Mouse (Mus musculus): ENCODE measurements around the gene Ly6g6d.
"Not testable (repeated sequence)": the region's sequence is repeated elsewhere in the genome, so short reads cannot be mapped to it uniquely, and the experiment has no call there.

Ly6g6d gene

DNA sequence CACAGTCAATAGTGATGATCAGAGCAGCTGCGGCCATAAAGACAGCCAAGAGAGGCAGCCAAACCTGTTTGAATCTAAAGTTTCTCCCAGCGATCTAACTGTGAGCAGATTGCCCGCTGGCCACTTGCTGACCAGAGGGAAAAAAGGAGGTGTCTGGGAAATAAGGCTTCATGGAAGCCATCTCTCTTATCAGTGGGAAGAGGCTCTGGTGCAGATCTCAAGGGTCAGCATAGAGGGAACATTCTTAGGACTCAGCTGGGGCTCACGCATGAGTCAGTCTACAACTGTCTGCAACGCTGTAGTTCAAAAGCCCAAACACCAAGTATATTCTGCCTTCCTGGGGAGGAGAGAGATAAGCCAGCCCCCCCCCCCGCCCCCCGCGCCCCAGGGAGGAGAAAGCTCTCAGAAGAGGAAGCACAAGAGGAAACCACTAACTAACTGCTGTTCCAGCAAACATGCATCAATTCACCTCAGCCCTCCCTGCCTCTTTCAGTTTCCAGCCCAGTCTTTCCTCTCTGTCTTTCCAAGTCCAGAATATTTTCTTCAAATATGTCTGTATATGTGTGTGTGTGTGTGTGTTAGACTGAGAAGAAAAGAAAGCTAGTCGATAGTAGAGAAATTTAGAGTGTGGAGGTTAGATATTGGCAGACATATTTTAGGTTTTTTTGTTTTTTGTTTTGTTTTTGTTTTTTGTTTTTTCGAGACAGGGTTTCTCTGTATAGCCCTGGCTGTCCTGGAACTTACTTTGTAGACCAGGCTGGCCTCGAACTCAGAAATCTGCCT, 29.5 kb downstream of the Ly6g6d start:
- DNase-seq (ENCODE audit: low spot score): no peak

DNA sequence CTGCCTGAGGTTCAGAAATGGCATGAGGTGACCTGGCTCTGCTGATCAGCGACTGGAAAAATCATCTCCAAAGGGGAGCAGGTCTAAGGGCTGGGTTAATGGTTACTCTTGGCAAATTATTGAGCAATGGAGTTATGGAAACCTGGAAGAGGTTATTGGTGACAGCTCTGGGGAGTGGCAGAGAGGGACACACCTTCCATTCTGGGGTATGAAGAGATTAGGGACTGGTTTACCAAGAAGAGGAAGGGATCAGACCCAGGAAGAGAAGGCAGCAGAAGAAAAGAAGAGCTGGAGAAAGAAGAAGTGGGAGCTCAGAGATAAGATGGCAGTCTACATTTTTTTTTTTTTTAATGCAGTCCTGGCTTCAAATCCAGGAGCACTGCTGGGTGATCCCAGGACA, 30.2 kb downstream of the Ly6g6d start:
- no peak for DNase-seq (ENCODE audit: low spot score)

DNA sequence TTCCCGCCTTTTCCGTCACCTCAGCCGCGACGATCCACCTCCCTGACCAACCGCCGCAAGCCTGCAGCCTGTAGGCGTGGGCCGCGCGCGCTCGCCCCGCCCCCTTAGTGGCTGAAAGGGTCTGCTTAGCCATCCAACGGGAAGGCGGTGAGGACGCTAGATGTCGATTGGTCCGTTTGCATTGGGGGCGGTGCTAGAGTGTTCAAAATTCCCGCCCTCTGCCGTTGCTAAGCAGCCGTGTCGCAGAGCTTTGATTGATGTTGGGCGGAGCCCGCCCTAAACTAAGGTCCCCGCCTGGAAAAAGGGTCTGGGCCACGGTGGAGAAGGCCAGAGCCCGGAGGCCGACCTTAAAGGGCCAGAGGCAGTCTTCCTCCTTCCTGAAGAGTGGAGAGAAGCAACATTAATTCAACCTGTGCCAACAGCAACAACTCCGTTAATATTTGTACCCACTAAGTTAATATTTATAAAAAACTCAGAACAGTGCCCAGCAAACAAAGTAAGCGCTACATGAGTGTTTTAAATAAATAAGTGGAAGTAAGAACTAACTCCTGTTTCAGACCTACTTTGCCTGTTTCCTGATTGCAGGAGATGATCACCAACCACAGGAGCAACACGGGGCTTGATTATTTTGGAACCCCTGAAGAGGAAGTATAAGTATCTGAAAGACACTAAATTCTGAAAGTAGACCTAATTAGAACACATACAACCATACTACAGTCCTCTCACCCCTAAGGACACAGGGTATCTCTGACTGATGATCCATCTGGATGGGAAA, 31.0 kb downstream of the Ly6g6d start, which contains the start of gene Msh5:
Msh5 (minus strand) TSS at position 65 of the 775 bp plus-strand sequence.
- DNase-seq (ENCODE audit: low spot score): peak; percentile 95

DNA sequence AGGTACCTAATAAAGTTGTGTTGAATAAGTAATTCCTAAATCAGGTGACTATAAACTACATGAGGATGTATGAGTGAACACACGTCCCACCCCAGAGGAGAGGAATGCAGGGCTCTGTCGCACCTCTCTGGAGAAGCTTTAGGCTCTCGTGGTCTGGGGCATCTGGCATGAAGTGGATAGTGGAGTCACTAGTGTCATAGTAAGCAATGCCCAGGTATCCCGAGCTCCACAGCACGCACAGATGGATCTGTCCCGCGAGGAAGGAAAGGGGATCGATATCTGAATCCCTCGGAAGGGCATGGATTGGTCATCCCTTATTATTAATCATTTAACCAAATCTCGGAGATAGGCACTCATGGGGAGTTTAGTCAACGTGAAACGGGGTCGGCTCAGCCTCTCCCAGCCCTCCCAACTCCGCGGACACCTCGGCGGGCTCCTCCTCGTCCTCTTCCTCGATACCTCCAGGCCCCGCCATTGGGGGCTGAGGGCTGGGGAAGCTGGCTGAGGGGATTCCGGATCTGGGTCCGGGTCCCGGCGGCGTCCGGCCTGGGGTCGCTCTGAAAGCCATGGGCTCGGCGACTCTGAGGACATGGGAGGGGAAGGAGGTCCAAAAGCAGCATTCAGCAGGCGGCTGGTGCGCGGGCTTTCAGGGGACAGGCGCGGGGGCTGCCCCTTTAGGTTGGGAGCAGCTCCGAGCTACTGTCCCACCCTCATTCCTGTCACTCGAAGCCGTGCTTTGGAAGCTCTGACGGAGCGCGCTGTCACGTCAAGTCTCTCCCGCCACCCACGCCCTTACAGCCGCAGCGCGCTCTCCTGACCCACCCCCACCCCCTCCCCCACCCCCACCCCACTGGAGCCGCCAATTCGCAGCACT, 31.8 kb downstream of the Ly6g6d start:
- no peak for DNase-seq (ENCODE audit: low spot score)

DNA sequence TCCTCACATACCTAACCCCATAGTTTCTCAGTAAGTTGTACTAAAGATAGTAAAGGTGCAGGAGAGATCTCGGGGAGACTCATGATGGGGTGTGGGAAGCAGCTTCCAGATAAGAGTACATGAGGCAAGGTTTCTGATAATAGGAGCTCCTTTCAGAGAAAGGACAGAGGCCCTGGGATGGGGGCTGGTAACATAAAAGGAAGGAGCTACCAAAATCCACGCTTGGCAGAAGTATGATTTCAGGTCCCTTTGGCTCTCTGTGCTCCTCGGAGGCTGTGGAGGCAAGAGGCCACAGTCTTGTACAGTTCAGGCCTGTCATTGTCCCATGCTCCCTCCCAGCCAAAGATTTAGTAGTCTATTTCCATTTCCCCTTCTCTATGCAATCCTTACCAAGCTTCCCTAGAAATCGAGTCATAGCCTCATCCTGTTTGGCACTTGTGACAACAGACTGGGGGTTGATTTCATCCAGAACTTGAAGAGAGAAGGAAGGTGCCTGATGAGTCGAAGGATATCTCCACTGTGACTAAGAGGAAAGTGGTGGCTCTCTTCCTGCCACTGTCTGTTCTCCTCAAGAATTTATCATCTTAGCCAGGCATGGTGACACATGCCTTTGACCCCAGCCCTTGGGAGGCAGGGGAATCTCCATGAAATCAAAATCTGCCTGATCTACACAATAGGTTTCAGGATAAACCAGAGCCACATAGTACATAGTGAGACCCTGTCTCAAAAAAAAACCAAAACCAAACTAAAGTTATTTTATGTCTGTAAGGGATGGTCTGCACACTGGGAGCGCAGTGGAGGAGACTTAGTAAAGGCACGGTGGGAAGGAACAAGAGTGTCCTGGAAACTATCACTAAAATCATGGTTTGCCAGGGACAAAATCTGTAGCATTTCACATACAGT, 32.7 kb downstream of the Ly6g6d start:
- no peak for DNase-seq (ENCODE audit: low spot score)

DNA sequence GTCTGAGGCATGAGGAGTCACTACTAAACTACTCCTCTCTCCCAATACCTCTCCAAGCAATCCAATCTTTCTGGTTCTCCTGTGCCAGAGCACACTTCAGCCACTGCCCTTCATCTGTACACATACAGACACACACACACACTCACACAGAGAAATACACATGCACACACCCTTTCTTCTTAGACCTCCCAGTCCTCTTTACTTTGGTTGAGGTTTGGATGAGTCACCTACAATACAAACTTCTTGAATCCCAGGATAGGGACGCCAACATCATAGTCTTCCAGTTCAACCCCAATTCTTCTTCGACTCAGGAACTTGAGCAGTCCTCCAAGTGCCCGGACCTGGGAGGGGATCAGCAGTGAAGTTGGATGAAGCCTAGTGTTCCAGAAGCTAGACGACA, 34.1 kb downstream of the Ly6g6d start:
- no peak for DNase-seq (ENCODE audit: low spot score)

DNA sequence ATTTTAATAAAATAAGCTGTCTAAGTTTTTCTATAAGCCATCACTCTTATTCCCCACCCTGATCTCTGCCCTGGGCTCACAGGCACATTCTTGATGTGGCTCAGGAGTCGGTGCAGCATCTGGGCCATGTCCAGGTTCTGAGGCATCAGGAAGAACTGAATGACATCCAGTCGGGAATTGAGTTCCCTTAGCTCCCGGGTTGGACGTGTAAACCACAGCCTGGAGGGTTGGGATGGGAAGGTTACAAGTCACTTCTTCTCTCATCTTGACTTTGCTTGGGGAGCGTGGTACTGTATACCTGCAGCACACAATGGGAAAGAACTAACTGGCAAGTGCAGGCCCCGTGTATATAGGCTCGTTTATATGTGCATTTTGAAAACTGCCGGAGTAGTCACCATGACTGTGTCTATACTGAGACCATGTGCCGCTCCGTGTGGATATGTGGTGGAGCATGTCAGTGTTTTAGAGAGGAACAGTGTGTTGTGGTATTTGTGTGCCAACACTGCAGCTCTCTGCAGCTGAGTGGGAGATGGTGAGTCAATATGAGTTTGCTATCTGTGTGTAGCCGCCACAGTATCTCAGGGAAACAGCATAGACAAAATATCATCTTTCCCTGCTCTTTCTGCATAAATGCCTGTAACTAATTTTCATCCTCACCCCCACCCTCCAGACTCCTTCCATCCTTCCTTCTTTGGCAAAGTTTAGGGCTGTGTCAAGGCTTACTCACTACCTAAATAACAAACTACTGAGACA, 38.6 kb downstream of the Ly6g6d start:
- peak; percentile 54 for DNase-seq (ENCODE audit: low spot score)

DNA sequence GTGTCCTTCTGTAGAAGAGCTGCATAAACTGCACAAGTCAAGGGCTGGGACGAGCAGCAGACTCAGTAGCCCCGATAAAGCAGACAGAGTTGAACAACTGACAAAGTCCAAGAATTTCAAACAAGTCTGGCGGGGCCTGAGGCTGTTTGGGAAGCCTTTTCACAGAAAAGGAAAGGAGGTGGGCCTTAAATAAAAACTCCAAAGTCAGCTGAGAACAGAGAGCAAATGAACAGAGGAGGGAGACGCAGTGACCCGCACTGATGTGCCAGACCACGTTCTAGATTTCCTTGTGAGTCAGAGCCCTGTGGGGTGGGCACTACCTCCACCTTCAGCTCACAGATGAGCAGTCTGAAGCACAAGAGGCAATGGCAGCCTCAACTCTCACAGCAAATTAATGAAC, 43.0 kb downstream of the Ly6g6d start:
- DNase-seq (ENCODE audit: low spot score): no peak

DNA sequence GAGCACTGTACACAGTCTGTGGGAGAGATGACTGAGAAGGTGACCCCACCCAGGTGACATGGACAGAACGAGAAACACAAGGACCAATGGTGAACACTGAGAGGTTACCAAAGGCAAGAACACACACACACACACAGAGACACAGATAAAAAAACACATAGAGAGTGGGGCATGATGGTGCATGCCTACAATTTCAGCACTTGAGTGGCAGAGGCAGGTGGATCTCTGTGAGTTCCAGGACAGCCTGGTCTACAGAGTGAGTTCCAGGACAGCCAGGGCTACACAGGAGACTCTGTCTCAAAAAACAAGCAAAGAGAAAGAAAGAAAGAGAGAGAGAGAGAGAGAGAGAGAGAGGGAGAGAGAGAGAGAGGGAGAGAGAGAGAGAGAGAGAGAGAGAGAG, 44.2 kb downstream of the Ly6g6d start:
- DNase-seq (ENCODE audit: low spot score): not testable (repeated sequence)

DNA sequence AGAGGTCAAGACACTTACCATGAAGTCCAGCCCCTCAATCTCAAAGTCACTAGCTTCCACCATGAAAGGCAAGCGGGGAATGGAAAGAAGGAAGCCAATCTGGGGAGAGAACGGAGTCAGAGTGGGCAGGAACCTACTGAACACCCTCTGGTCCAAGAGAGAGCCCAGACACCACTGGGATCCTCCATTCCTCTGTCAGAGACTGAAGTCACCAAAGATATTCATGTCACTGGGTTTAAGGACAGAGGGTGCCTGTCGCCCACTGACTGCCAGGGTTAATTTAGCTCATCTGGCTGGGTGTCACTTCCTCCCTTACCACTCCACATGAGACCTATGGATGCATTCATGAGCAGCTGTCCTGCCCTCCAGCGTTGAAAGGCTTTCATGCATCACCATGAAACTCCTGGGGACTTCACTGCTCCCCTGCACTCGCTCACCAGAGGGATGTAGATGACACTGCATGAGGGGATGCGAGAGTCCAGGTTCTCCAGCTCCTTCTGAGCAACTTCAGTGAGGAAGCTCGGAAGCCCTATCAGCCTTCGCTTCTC, 45.5 kb downstream of the Ly6g6d start:
- DNase-seq (ENCODE audit: low spot score): no peak

DNA sequence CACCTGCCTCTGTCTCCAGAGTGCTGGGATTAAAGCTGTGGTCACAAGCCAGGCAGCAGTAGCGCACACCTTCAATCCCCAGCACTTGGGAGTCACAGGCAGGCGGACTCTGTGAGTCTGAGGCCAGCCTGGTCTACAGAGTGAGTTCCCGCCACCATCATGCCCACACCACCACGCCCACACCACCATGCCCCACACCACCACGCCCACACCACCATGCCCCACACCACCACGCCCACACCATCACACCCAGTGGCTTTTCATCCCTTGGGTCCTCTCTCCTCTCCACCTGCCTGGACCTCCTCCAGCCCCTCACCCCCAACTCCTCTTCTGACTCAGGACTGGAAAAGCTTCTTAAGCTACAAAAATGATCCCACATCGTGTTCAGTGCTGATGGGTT, 46.0 kb downstream of the Ly6g6d start:
- DNase-seq (ENCODE audit: low spot score): no peak

DNA sequence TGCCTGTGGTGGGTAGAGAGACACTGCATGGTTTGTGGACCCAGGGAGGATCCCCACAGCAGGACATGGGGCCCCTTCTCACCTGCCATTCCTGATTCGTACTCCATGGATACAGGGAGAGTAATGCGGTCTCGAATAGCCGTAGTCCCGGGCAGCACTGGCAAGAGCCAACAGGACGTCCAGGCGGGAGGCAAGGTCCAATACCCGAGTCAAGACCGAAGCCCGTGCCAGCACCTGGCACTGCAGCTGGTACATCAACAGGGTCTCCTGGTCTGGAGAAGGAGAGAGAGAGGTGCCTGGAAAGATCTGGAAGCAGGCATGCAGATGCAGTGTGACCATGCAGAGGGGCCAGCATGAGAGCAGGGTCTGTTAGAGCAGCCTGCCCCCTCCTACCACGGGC, 46.6 kb downstream of the Ly6g6d start:
- no peak for DNase-seq (ENCODE audit: low spot score)

DNA sequence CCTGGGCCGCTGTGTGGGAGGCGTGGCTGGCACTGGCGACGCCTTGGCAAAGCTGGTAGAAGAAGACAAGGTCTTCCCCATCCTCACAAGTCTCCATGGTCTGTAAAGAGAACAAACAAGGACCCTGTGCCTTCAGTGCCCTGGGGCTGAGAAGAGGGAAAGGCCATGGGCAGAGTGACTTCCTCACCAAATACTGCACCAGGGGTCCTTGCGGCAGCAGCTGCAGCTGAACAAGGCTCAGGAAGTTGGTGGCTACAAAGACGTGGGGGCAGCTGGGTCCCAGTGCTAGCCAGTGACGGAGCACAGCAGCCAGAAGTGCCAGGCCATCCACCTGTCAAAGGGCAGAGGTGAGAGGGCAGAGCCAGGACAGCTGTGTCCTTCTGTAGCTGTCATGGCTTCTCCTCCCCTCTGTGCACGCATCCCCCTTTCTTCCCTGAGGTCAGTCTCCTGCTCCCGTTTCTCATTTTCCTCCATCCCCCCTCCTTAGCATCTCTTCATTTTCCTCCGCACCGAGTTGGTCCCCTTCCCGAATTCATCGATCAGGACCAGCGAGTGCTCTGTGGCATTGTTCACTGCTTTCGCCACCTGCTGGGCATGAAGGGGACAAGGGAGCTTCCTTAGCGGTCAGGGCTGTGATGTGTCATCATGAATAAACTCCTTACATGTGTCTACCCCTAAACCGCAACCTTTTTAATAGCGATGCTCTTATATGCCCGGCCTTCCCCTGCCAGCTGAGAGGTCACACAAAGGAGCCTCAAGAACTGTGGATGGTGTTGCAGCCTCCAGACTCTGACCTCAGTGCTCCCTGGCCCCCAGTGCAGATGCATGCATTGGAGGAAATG, 48.0 kb downstream of the Ly6g6d start:
- no peak for DNase-seq (ENCODE audit: low spot score)

DNA sequence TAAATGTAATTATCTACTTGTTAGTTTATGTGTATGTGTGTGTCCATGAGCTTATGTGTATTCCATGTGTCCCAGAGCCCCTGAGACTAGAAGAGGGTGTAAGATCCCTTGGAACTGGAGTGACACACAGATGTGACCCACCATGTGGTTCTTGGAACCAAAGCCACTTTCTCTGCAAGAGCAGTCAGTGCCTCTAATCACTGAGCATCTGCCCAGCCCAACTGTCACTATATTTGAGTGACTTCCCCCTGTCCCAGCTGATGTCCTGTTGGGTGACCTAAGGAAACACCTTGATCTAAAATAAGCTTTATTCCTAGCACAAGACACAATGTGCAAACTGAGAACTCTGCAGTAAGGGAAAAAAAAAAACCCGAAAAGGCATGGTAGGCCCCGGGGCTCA, 49.5 kb downstream of the Ly6g6d start:
- DNase-seq (ENCODE audit: low spot score): no peak

DNA sequence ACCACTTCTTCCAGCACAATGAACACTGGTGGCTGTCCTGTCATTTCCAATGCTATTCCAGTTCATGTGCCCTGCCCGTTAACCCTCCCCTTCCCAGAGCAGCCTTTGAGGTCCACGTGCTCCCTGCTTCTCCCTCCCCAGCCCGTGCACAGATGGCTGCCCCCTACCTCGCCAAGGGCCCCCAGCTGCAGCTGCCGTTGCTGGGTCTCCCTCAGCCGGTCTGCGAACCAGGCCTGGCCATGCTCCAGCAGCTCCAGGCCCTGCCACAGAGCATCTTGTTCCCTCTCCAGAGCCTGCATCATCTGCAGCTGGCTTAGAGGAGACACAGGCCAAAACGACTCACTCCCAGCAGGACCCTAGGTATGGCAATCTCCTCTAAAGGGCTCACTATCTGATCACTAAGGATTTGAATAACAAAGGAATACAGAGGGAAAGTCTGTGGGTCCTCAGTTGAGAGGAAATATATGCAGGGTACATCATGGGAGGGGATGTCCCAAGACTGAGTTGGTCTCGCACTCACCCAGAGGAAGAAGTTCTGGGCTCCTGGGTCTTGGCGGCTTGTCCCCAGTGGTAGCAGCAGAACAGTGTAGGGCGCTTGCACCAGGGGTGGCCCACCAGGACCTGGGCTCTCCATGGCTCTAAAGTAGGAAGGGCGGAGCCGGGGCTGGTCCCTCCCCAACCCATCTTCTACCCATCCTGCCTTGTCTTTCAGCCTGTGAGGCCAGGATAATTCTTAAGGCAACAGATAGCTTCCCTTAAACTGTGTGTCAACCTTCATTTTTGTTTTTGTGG, 50.4 kb downstream of the Ly6g6d start, which contains the start of gene Sapcd1:
Sapcd1 (minus strand) TSS at position 740 of the 792 bp plus-strand sequence.
- DNase-seq (ENCODE audit: low spot score): peak; percentile 61

DNA sequence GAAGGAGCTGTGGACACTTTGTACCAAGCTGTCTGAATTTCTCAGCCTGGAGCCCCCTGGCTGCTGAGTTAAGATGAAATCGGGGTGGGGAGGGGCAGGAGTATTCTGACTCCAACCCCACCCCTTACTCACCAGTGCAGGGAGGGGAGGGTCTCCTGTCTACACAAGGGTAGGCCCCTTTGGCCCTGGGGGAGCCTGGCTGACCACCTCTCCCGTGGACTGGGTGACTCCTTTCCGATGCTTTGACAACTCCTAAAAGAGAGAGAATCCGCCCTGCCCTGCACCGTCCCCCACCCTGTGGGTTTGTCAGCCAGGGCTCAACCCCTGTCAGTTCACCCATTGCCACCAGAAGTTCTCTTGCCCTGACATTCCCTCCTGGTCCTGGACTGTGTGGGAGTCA, 51.7 kb downstream of the Ly6g6d start:
- DNase-seq (ENCODE audit: low spot score): no peak

DNA sequence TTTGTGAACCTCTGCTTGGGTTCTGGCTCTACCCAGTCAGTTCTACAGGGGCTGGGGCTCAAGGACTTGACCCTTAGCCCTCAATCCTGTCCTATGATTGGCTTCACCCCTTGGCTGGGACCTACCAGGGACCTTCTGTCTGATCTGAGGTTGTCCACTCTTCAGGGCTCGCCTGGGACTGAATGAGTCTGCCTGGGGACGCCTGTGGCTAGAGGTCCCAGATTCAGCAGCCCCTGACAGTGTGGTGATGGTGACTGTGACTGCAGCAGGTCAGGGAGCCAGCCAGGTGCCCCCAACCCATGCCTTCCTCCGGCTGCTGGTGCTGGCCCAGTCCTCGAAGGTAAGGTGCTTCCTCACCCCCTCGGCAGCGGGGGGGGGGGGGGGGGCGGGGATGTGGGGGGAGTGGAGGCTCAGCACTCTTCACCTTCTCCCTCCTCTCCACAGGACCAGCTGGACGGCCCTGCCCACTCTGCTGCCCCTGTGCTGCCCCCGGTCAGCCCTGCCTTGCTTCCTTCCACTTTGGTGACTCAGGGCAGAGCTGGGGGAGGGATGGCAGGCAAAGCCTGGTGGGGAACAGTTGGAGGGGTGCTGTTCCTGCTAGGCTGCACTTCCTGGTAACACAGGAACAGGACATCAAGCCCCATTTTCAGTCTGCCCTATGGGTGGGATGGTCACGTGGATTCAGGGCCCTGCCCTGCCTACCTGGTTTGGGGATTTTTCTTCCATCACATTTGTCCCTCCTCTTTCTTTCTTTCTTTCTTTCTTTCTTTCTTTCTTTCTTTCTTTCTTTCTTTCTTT, 53.0 kb downstream of the Ly6g6d start:
- no peak for DNase-seq (ENCODE audit: low spot score)

DNA sequence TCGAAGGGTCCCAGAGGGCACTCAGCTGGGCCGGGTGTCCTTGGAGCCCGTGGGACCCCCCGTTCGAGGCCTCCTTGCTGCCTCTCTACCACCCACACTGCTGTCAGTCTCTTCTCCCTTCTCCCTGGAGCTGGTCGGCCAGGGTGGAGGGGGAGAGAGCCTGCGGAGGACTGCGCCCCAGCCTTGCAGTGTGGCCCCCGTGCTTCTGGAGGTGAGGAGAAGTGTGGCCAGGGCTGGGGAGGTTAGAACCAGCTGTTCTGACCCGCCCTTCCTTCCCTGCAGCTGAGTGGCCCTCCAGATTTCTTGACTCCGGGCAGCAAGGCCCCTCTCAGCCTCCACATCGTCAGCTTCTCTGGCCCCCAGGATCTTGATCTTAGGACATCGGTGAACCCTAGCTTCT, 53.6 kb downstream of the Ly6g6d start:
- DNase-seq (ENCODE audit: low spot score): no peak
